Mouse (Mus musculus) A20 (cell line): Measurements from ENCODE around the gene Ltbp1.

Experiments
- DNase-seq: peaks from one replicate; pipeline ENCODE4 v3.0.0-alpha.2; 2011; ENCODE audit warnings: low read depth, low spot score

Ltbp1 gene

DNA sequence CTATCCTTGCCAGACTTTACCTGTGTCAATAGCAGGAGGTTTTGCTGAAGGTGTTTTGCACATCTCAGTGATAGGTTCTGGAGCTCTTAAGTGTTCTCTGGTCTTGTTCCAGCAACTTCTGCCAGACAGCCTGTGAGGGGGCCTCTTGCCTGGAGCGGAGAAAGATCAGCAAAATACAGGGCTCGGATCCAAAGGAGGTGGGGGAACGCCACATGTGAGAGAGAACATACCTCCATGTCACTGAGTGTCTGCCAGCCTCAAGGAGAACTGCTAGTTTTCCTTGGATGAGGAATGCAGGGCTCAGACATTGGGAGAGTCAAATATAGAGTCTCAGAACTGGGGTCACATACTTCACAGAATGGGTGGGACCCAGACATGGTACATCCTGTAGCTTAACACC, 230.4 kb downstream of the Ltbp1 start:
- no peak for DNase-seq

DNA sequence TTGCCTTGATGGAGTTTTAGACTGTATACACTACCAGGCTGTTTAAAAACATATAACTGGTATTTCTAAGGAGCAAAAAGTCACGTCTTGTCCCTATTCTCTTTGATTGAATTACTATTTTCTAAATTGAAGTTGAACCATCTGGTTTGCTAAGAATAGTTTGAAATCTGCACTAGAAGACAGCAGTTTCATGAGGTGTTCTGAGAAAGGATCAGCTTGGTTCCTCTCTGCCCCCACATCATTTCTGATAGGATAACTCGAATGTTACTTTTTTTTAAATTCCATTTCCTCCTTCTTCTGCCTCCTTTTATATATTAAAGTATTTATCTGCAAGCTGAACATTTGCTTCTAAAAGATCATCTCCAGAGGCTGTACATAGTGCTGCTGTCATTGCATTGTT, 231.2 kb downstream of the Ltbp1 start:
- DNase-seq = no peak

GRCm38 (mm10) chr17:75237456-75237855, 232.1 kb downstream of the Ltbp1 start:
- DNase-seq = no peak

DNA sequence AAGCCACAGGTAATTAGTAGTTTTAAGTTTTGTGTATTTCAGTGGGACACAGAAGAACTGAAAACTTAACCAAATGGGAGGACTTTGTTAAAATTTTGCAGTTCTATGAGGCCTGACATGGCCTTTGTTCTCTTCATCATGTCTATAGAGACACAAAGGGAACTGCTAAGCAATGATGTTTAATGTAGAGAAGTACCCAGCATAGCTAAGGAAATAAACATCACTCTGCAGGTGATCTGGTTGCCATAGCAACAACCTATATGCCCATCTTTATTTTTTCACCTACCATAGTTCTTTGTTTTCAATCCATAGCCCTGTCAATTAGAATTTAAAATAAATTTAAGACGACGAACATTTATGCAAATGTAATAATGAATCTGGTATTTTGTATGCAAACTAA, 233.3 kb downstream of the Ltbp1 start:
- no peak for DNase-seq

DNA sequence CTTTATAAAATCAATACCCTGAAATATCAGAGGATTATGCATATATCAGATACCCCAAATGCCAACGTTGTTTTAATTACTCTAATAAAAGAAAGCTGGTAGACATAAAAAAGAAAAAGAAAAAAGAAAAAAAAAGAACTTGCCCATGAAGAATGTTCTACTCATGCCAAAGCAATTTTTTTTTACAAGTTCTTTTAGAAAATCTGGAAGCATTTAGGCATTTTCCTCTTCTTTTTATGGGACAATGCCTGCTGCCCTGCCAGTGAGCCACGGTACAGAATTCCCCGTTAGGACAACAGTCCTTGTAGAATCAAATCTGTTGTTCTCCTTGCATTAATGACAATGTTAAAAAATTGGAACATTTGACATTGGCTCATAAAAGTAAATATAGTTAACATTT, 234.2 kb downstream of the Ltbp1 start:
- DNase-seq = no peak

- no peak for DNase-seq
Observed at GRCm38 (mm10) chr17:75242086-75242485, 236.7 kb downstream of the Ltbp1 start.

DNA sequence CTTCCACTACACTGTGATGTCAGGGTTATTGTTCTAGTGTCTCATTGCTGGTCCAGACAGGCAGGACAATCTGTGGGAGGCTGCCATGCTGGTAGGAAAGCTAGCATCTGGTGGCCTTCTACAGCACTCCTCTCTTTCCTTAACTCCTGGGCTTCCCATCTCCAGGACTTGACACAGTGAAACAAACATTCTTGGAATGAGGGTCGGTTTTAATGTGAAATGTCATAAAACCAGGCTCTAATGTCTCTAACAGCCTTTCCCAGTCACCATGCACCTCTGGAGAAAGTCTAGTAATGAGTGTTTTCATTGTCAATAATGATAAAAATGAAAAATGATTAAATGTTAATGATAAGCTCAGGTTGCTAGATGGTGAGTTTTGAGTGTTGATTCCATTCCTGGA, 237.9 kb downstream of the Ltbp1 start:
- DNase-seq = no peak

DNA sequence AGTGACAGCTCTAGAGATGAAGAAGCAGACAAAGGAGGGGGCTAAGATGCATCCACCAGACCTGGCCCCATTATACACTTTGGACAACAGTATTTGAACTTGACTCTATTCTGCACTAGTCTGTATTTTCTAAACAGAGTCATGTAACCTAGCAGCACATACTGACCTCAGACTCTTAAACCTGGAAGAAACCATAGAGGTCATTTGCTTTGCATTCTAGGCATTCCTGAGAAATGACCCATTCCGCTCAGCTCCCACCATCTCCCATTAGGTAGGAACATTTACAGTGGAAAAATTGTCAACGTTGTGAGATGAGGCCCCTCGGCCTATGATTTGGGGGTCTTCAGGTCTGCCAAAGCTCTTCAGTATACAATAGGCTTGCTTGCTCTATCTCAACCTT, 238.8 kb downstream of the Ltbp1 start:
- DNase-seq = no peak

DNA sequence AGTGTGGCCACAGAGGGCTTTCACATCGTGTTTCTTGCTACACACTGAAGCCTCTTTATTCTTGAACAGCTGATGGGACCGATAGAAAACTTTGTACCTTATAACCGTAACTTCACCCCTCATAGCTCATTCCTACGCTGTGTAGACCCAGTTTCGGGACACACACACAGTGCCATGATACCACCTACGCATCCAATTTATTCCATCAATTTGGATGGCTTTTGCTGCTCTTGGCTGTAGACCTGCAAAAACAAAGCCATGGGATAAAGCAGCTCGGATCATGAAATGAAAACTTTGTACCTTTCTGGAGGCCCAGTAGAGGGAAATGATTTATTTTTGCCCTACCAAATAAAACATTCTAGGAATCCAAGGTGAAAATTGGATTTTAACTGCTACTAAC, 239.7 kb downstream of the Ltbp1 start:
- no peak for DNase-seq

GRCm38 (mm10) chr17:75248632-75249031, 243.3 kb downstream of the Ltbp1 start:
- DNase-seq = no peak

- DNase-seq = no peak
Observed at GRCm38 (mm10) chr17:75250571-75250970, 245.2 kb downstream of the Ltbp1 start.

GRCm38 (mm10) chr17:75251094-75251493, 245.7 kb downstream of the Ltbp1 start:
- no peak for DNase-seq

GRCm38 (mm10) chr17:75252540-75252939, 247.2 kb downstream of the Ltbp1 start:
- DNase-seq = peak; percentile 55

GRCm38 (mm10) chr17:75254909-75255308, 249.5 kb downstream of the Ltbp1 start:
- no peak for DNase-seq

GRCm38 (mm10) chr17:75255967-75256366, 250.6 kb downstream of the Ltbp1 start:
- peak; percentile 7 for DNase-seq

GRCm38 (mm10) chr17:75258427-75258826, 253.1 kb downstream of the Ltbp1 start:
- no peak for DNase-seq

DNA sequence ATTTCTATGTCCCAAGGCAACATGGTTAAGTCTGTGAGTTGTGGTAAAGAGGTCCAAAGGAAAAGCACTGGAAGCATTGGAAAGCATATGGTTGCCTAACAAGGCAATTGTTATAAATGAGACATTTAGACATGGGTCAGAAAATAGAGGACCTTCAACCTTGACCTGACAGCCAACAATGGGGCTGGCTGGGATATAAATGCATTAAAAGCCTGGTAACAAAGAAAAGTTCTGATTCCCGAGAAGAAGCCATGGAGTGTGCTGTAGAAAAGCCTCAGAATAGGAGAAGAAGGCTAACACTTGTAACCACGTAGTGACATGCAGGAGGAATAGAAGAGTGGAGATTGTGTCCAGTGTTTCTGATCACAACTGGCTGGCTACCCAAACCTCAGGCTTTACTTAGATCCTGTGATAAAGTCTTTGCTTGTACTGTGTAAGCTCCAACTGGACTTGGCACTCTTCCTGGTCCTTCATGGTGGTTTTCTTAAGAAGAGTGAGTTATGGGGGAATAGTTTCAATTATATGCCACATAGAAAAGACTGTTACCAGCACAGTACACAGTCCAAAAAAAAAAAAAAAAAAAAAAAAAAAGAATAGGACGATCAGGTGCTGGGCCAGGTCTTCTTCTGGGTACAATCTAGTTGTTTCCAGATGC, 258.1 kb downstream of the Ltbp1 start:
- no peak for DNase-seq

DNA sequence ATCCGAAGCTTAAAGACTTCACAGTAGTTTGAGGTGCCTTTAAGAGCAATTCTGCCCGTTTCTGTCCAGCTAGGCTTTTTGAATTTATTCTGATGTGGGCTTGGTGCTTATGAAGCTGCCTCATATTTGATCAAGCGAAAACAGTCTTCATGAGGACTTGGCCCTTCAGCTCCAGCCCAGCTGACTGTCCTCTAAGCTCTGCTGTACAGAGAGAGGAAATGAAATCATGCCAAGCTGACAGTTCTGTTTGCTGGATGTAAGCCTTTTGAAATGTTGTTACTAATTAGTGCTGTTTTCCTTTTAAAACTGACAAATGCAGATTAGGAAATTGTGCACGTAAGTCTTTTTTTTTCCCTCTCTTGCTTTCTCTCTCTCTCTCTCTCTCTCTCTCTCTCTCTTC, 263.1 kb downstream of the Ltbp1 start:
- peak; percentile 15 for DNase-seq

DNA sequence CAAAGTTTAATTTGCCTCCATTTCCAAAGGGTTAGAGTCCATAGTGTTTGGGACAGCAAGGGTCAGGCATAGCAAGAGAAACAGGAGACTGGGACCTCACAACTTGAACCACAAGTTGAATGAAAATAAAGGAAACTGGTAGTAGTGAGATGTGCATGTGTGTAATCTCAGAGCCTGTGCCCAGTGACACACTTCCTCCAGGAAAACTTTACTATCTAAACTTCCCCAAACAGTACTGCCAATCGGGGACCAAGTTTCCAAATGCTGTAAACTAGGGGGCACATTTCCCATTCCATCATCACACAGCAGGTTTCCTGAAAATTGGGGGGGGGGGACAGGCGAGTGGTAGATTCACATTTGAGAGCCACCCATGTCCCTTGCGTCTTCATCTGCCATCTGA, 267.1 kb downstream of the Ltbp1 start:
- no peak for DNase-seq

- DNase-seq = no peak
Observed at GRCm38 (mm10) chr17:75273272-75273671, 267.9 kb downstream of the Ltbp1 start.

GRCm38 (mm10) chr17:75275302-75275701, 269.9 kb downstream of the Ltbp1 start:
- no peak for DNase-seq

DNA sequence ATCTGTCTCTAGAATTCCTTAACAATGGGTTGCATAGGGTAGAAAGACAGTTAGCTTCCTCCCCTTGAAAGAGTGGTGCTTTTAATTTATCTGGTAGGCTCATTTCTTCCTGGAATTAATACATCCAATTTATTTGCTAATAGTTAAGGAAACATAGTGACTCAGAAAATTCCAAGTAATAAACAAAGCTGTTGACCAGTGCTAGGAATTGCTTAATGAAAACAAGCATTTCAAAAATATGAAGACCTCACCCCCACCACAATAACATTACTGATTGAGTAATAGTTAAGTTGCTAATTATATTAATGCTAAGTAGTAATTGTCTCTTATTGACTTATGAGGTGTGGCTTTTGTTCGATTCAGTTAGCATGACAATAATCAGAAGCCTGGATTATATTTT, 272.7 kb downstream of the Ltbp1 start:
- DNase-seq = no peak

- DNase-seq = no peak
Observed at GRCm38 (mm10) chr17:75278561-75278960, 273.2 kb downstream of the Ltbp1 start.

- DNase-seq = no peak
Observed at GRCm38 (mm10) chr17:75281345-75281744, 276.0 kb downstream of the Ltbp1 start.
